Mouse (Mus musculus): Measurements from ENCODE around the gene Mast4.

DNA sequence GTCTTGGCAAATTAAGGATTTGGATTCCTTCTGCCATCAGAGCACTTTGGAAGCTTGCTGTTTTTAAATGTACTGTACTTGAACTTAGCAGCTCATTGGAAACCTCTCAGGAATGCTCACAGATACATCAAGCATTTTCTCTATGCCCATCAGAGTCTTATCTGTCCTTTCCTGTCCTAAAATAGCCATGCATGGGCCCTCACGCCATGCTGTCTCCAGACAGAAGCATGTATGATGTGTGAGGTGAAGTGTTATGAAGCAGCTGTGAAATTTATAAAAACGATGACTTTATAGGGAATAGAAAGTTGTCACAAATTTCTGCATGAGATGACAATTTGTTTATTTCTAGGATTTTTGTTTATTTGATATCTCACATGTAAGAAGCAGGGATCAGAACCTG lies 378.8 kb downstream of the Mast4 start:
- TF ChIP-seq CTCF (IDR thresholded peaks at IDR 0.05; ENCODE audit: low read depth) (no peak), EP300 (IDR thresholded peaks at IDR 0.05; ENCODE audit: low read depth) (no peak)

Measured in liver, embryonic 14.5 days (tissue).